Mouse (Mus musculus) heart, adult 2 months (tissue): ENCODE data around the gene Fmn2.

Source experiments
- CTCF ChIP-seq: fragments of 200-600 bp; IDR thresholded peaks from 2 replicates; pipeline ENCODE4 v1.8.1; 2022; ENCODE audit warnings: antibody characterized with exemption, mild to moderate bottlenecking, moderate library complexity
- POLR2A ChIP-seq: fragments of 200-500 bp; IDR thresholded peaks from 2 replicates; pipeline ENCODE4 v1.6.1; 2011; ENCODE audit warnings: mild to moderate bottlenecking, low read depth, low read length, control low read depth; ENCODE audit not compliant: insufficient read depth

DNA sequence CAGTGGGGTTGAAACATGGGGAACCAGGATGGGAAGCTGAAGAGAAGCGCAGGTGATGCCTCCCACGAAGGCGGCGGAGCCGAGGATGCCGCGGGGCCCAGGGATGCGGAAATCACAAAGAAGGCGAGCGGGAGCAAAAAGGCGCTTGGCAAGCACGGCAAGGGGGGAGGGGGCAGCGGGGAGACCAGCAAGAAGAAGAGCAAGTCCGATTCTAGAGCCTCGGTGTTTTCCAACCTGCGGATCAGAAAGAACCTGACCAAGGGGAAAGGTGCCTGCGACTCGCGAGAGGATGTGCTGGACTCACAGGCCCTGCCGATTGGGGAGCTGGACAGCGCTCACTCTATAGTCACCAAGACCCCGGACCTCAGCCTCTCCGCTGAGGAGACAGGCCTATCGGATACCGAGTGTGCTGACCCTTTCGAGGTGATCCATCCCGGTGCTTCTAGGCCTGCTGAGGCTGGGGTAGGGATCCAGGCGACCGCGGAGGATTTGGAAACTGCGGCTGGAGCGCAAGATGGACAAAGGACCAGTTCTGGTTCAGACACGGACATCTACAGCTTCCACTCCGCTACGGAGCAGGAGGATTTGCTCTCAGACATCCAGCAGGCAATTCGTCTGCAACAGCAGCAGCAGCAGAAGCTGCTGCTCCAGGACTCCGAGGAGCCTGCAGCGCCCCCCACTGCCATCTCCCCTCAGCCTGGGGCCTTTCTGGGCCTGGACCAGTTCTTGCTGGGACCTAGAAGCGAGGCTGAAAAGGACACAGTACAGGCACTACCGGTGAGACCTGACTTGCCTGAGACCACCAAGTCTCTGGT is 613 bp downstream of the Fmn2 start:
- TF ChIP-seq POLR2A (no peak), CTCF (no peak)
